Mouse (Mus musculus): ENCODE results near the gene Kcnd3. TPM values are rescaled to one million over a fixed set of nuclear protein-coding genes. Genes with fewer than 3 reads are reported as not detected.

Gene Kcnd3
- polyA plus RNA-seq, 1 experiment, result not detected

DNA sequence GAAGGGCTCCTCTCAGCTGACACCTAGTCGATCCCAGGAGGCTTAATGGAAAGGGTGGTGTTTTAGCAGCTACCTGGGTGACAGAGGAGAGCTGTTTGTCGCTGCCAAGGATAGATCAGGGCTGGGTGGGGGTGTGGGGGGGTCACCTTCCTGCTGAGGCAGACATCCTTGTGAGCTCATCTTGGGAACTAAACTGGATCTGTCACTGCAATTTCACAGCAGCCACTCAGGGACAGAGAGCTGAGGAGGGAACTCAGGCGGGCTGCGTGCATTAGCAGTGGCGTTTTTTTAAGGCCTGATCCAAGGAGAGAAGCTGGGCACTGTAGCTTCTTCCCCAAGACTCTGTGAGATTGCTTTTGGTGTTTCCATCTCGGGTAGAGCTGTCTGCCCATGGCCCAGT, 129.0 kb downstream of the Kcnd3 start:
- Histone ChIP-seq H3K9me3 (ENCODE audit: control insufficient read depth, low read length) (no peaks in the 10 kb centered on the region), H3K4me1 (ENCODE audit: control insufficient read depth) (no peaks in the 10 kb centered on the region), H3K27me3 (ENCODE audit: control insufficient read depth) (no peaks in the 10 kb centered on the region), H3K36me3 (ENCODE audit: control insufficient read depth) (no peaks in the 10 kb centered on the region), H3K4me3 (replicated peaks) (no peak overlapping the region)
- TF ChIP-seq TAL1 (IDR thresholded peaks at IDR 0.05; ENCODE audit: low read length), result no peak
- TF ChIP-seq GATA1 (IDR thresholded peaks at IDR 0.05; ENCODE audit: low read length), result no peak

DNA sequence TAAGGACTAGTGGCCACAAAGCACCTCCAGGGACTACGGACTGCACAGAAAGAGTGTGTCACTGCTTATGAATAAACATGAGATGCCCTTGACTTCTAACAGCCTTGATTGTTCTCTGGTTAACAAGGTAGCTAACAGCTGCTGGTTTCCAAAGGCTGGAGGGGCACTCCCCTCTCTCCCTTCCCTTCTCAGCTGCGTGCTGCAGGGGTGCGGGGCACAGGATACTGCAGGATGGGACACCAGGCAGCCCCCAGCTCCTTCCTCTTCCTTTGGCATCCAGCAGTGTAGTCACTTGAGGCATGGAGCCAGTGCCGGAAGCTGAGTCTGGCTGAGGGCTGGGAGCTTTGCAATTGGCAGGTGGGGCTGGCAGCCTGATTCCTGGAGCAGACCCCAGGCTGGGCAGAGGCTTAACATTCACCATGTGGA, 133.6 kb downstream of the Kcnd3 start:
- Histone ChIP-seq H3K4me1 (ENCODE audit: control insufficient read depth) (no peaks in the 10 kb centered on the region), H3K4me3 (replicated peaks) (no peak overlapping the region), H3K9me3 (ENCODE audit: control insufficient read depth, low read length) (no peaks in the 10 kb centered on the region), H3K27me3 (ENCODE audit: control insufficient read depth) (no peaks in the 10 kb centered on the region), H3K36me3 (ENCODE audit: control insufficient read depth) (no peaks in the 10 kb centered on the region)
- no peak for TF ChIP-seq TAL1 (IDR thresholded peaks at IDR 0.05; ENCODE audit: low read length)
- TF ChIP-seq GATA1 (IDR thresholded peaks at IDR 0.05; ENCODE audit: low read length), result no peak

DNA sequence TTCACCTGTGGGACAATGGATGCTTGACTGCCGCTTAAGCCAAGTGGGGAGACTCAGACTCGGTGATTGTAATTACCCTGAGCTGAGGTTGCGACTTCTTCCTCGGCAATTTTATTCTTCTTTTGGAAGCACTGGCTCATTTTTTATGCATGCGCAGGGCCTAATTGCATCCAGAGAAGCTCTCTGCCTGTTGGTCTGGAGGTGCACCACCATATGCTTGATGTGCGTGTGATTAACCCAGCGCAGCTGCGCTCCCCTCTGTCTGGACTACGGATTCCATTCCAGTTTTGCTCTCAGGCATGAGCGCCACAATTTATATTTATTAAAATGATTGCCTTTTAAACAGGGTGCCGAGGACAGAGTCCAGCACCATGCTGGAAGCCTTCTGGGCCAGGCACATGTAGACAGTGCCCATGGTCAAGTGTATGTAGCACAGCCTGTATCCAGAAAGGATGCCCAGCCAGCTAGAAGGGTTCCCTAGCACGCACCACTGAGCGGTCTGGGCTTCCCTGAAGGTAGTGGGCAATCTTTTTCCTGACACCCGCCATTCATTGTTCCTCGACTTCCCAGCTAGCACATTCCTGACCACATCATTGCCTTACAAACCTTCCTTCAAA, 138.0 kb downstream of the Kcnd3 start:
- TF ChIP-seq GATA1 (IDR thresholded peaks at IDR 0.05; ENCODE audit: low read length), result no peak
- TF ChIP-seq TAL1 (IDR thresholded peaks at IDR 0.05; ENCODE audit: low read length), result no peak
- H3K4me3 ChIP-seq (replicated peaks), result no peak overlapping the region

DNA sequence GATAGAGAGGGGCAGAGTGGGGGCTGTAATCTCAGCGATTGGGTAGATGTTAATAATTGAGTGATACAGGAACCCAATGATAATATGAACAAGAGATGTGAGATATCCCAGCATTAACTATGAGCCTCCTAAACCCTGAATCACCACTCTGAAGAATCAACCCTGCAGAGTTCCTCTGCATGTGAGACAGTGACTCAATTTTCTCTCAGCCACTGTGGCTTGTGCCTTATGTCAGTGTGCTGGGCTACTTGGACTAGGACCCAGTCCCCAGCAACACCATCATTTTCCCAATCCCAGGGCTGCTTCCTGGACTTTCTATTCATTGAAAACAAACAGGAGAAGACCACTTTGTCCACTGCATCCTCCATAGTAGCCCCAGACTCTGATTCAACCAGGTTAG, 139.6 kb downstream of the Kcnd3 start:
- Histone ChIP-seq H3K4me3 (replicated peaks) (no peak overlapping the region), H3K36me3 (ENCODE audit: control insufficient read depth) (no peaks in the 10 kb centered on the region), H3K4me1 (ENCODE audit: control insufficient read depth) (no peaks in the 10 kb centered on the region), H3K27me3 (ENCODE audit: control insufficient read depth) (no peaks in the 10 kb centered on the region), H3K9me3 (ENCODE audit: control insufficient read depth, low read length) (no peaks in the 10 kb centered on the region)
- no peak for TF ChIP-seq GATA1 (IDR thresholded peaks at IDR 0.05; ENCODE audit: low read length)
- TF ChIP-seq TAL1 (IDR thresholded peaks at IDR 0.05; ENCODE audit: low read length), result no peak

More for the DNA sequence above, 138.0 kb downstream of the Kcnd3 start:
- Histone ChIP-seq H3K9me3 (ENCODE audit: control insufficient read depth, low read length) (no peaks in the 10 kb centered on the region), H3K27me3 (ENCODE audit: control insufficient read depth) (no peaks in the 10 kb centered on the region), H3K36me3 (ENCODE audit: control insufficient read depth) (no peaks in the 10 kb centered on the region), H3K4me1 (ENCODE audit: control insufficient read depth) (no peaks in the 10 kb centered on the region)

DNA sequence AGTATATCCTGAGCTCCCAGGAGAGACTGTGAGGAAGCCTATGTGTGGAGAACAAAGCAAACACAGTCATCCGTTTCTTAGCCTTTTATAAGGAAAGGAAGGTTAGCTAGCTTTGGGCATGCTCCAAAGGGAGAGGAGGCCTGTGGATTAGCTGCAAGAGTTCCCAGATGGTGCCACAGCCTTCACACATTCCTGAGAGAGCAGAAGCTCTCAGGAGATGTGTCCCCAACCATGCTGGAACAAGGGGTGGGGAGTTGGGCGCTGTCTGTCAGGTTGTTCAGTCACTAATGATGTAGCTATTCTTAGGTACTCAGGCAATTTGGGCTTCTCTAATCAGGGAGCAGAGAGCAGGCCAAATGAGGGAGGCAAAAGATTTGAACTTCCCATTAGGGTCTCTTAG, 140.1 kb downstream of the Kcnd3 start:
- Histone ChIP-seq H3K36me3 (ENCODE audit: control insufficient read depth) (no peaks in the 10 kb centered on the region), H3K4me1 (ENCODE audit: control insufficient read depth) (no peaks in the 10 kb centered on the region)

DNA sequence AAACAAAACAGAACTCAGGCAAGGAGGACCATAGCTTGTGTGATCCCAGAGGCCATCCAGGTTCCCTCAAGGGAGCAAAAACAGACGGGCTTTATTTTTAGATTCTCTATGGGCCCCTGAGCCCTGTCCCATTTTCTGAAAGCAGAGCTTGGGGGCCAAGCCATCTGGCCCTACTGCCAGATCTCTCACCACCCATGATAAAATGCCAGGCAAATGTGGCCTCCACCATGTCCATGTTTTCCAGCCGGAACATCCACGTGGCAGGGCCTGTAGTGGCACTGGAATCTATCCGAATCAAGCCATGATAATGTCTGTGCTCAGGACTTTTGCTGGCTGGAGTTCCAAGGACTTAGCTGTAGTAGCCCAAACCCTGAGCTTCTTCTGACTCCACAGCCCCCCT, 148.4 kb downstream of the Kcnd3 start:
- Histone ChIP-seq H3K27me3 (ENCODE audit: control insufficient read depth) (no peaks in the 10 kb centered on the region), H3K4me3 (replicated peaks) (no peak overlapping the region), H3K4me1 (ENCODE audit: control insufficient read depth) (no peaks in the 10 kb centered on the region), H3K9me3 (ENCODE audit: control insufficient read depth, low read length) (no peaks in the 10 kb centered on the region), H3K36me3 (ENCODE audit: control insufficient read depth) (no peaks in the 10 kb centered on the region)
- TF ChIP-seq TAL1 (IDR thresholded peaks at IDR 0.05; ENCODE audit: low read length), result no peak
- no peak for TF ChIP-seq GATA1 (IDR thresholded peaks at IDR 0.05; ENCODE audit: low read length)

More for the DNA sequence above, 140.1 kb downstream of the Kcnd3 start:
- TF ChIP-seq TAL1 (IDR thresholded peaks at IDR 0.05; ENCODE audit: low read length) (no peak), GATA1 (IDR thresholded peaks at IDR 0.05; ENCODE audit: low read length) (no peak)
- no peak overlapping the region for H3K4me3 ChIP-seq (replicated peaks)
- H3K27me3 ChIP-seq (ENCODE audit: control insufficient read depth), result no peaks in the 10 kb centered on the region
- H3K9me3 ChIP-seq (ENCODE audit: control insufficient read depth, low read length), result no peaks in the 10 kb centered on the region

DNA sequence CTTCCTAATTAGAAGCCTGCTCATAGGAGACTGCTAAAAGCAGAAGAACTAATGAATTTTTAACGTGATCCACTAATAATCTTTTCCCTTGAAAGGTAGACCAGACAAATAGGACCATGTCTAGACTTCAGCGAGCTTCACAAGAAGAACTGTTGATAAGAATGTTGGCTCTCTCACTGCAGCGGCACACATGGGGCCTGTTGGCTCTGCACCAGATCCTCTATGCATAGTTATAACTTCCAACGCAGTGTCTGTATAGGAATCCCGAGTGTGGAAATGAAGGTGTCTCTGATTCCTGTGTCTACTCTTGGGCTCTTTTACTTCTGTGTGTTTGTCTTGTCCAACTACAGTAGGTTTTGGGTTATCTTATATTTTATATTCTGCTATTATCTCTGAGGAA, 150.8 kb downstream of the Kcnd3 start:
- H3K9me3 ChIP-seq (ENCODE audit: control insufficient read depth, low read length), result no peaks in the 10 kb centered on the region
- no peaks in the 10 kb centered on the region for H3K4me1 ChIP-seq (ENCODE audit: control insufficient read depth)
- TF ChIP-seq TAL1 (IDR thresholded peaks at IDR 0.05; ENCODE audit: low read length), result no peak
- no peak for TF ChIP-seq GATA1 (IDR thresholded peaks at IDR 0.05; ENCODE audit: low read length)
- no peaks in the 10 kb centered on the region for H3K36me3 ChIP-seq (ENCODE audit: control insufficient read depth)
- H3K4me3 ChIP-seq (replicated peaks), result no peak overlapping the region
- no peaks in the 10 kb centered on the region for H3K27me3 ChIP-seq (ENCODE audit: control insufficient read depth)

DNA sequence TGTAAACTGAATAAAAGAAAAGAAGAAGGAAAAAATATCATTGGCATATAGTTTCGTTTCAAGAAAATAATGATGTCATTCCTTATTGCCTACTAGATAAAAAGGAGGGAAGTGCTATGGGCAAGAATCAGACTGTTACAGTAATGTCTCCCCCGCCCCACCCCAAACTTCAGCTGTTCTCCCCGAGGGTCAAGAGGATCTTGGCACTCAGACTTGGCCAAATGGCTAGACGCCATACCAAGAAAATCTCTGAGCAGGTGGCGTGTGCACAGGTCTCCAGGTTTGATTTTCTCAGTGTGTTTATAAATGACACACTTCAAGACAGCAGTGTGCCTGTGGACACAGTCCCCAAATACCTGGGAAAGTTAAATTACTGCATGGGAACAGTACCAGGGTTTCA, 153.6 kb downstream of the Kcnd3 start:
- no peaks in the 10 kb centered on the region for H3K4me1 ChIP-seq (ENCODE audit: control insufficient read depth)

DNA sequence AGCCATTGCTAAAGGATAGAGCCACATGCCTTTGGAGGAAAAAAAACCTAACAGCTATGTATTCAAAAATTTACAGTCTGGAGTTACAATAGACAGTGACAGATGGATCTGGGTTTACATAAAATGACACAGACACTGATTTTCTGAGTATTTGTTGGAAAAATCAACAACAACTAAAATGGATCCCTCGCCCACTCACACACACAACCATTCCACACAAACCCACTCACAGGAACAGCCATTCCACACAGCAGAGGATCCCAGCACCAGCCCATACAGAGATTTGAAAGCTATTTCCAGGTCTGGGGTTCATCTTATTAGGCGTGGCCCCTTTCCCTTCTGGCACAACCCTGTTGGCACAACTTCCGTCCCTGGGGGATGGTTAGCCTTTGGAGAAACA, 156.7 kb downstream of the Kcnd3 start:
- no peak overlapping the region for H3K4me3 ChIP-seq (replicated peaks)
- no peaks in the 10 kb centered on the region for H3K9me3 ChIP-seq (ENCODE audit: control insufficient read depth, low read length)
- TF ChIP-seq GATA1 (IDR thresholded peaks at IDR 0.05; ENCODE audit: low read length) (no peak), TAL1 (IDR thresholded peaks at IDR 0.05; ENCODE audit: low read length) (no peak)
- H3K36me3 ChIP-seq (ENCODE audit: control insufficient read depth), result no peaks in the 10 kb centered on the region
- no peaks in the 10 kb centered on the region for H3K27me3 ChIP-seq (ENCODE audit: control insufficient read depth)
- H3K4me1 ChIP-seq (ENCODE audit: control insufficient read depth), result no peaks in the 10 kb centered on the region

More for the DNA sequence above, 153.6 kb downstream of the Kcnd3 start:
- H3K36me3 ChIP-seq (ENCODE audit: control insufficient read depth), result no peaks in the 10 kb centered on the region
- H3K4me3 ChIP-seq (replicated peaks), result no peak overlapping the region
- H3K9me3 ChIP-seq (ENCODE audit: control insufficient read depth, low read length), result no peaks in the 10 kb centered on the region
- TF ChIP-seq TAL1 (IDR thresholded peaks at IDR 0.05; ENCODE audit: low read length) (no peak), GATA1 (IDR thresholded peaks at IDR 0.05; ENCODE audit: low read length) (no peak)
- H3K27me3 ChIP-seq (ENCODE audit: control insufficient read depth), result no peaks in the 10 kb centered on the region

Data from erythroblast, embryonic 14.5 days (primary cell).